Comparison of ENCODE assay signal across 8 mouse cellular contexts in the genomic region with DNA sequence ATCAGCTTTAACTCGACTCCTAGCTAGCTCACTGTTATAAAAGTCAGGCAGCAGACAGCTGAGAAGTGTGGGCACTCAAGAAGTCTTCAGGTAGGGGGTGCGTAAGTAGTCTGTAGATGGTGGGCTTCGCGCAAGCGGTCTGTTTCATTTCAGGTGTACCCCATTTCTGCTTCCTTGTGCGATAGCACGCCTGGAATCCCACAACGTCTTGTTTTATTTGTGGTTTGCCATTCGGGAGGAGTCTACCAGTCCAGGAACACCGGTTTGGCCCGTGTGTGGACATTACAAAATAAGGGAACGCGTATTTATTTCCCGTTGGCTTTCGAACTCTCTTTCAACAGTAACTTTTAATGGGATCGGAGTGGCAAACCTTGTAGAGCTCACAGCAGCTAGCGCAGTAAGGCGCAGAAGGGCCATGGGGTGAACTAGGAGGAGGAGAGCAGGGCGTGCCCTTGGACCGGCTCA. TPM values are rescaled to one million over a fixed set of nuclear protein-coding genes. Genes with fewer than 3 reads are reported as not detected.
DNase-seq lines count a peak whose midpoint lies in the region; ATAC-seq and TF ChIP-seq lines count a peak whose summit lies in the region.

No protein-coding gene starts in this region.

- DNase-seq in layer of hippocampus, postnatal 10 days (ENCODE audit: low spot score in 2 of 2): peak; percentile 20
- no peak for DNase-seq in layer of hippocampus, adult 2 months (ENCODE audit: low spot score in 2 of 2)
- peak; percentile 64 for DNase-seq in limb, embryonic 11.5 days (ENCODE audit: low spot score)
- no peak for DNase-seq in natural killer cell, adult 2 months (ENCODE audit: low spot score in 2 of 2)
- DNase-seq in T-cell, adult 2 months (ENCODE audit: low spot score): no peak

- H3K9ac ChIP-seq in embryonic facial prominence, embryonic 13.5 days: peak overlapping the region; percentile 69
- H3K9ac ChIP-seq in limb, embryonic 11.5 days (ENCODE audit: low read length): no peak overlapping the region
- H3K9ac ChIP-seq in neural tube, embryonic 12.5 days: peak overlapping the region; percentile 13; the same call in 1 of the 2 replicates

- no peak overlapping the region for H3K4me3 ChIP-seq in layer of hippocampus, adult 2 months
- peak overlapping the region; percentile 45 for H3K4me3 ChIP-seq in embryonic facial prominence, embryonic 13.5 days
- no peak overlapping the region for H3K4me3 ChIP-seq in limb, embryonic 11.5 days (ENCODE audit: low read depth, low read length)
- H3K4me3 ChIP-seq in neural tube, embryonic 12.5 days: no peak overlapping the region

- H3K36me3 ChIP-seq in embryonic facial prominence, embryonic 13.5 days: peaks cover 9% of the 10 kb centered on the region
- no peaks in the 10 kb centered on the region for H3K36me3 ChIP-seq in limb, embryonic 11.5 days (ENCODE audit: control insufficient read depth, insufficient read depth, low read length)
- H3K36me3 ChIP-seq in neural tube, embryonic 12.5 days: peaks cover 6% of the 10 kb centered on the region

- H3K4me1 ChIP-seq in embryonic facial prominence, embryonic 13.5 days: peaks cover 75% of the 10 kb centered on the region
- peaks cover 17% of the 10 kb centered on the region for H3K4me1 ChIP-seq in limb, embryonic 11.5 days (ENCODE audit: control insufficient read depth, insufficient read depth, low read length)
- peaks cover 57% of the 10 kb centered on the region for H3K4me1 ChIP-seq in neural tube, embryonic 12.5 days

- H3K27me3 ChIP-seq in embryonic facial prominence, embryonic 13.5 days: peaks cover 86% of the 10 kb centered on the region
- peaks cover 80% of the 10 kb centered on the region for H3K27me3 ChIP-seq in limb, embryonic 11.5 days (ENCODE audit: control insufficient read depth, insufficient read depth, low read length)
- H3K27me3 ChIP-seq in neural tube, embryonic 12.5 days (replicated peaks): peaks cover 48% of the 10 kb centered on the region

- H3K9me3 ChIP-seq in embryonic facial prominence, embryonic 13.5 days: no peaks in the 10 kb centered on the region
- no peaks in the 10 kb centered on the region for H3K9me3 ChIP-seq in limb, embryonic 11.5 days (ENCODE audit: control insufficient read depth, low read length)
- no peaks in the 10 kb centered on the region for H3K9me3 ChIP-seq in neural tube, embryonic 12.5 days

- H3K4me2 ChIP-seq in embryonic facial prominence, embryonic 13.5 days: peak overlapping the region; percentile 69
- H3K4me2 ChIP-seq in limb, embryonic 11.5 days (ENCODE audit: low read depth, severe bottlenecking): peak overlapping the region; percentile 16; the same call in 1 of the 2 replicates
- peak overlapping the region; percentile 62 for H3K4me2 ChIP-seq in neural tube, embryonic 12.5 days (replicated peaks)

- TF ChIP-seq CTCF in layer of hippocampus, adult 2 months (conservative IDR thresholded peaks at IDR 0.05): no peak

- H3K27ac ChIP-seq in layer of hippocampus, adult 2 months: no peak overlapping the region
- peak overlapping the region; percentile 49; the same call in 1 of the 2 replicates for H3K27ac ChIP-seq in embryonic facial prominence, embryonic 13.5 days
- H3K27ac ChIP-seq in limb, embryonic 11.5 days (replicated peaks; ENCODE audit: low read depth, low read length): no peak overlapping the region
- no peak overlapping the region for H3K27ac ChIP-seq in neural tube, embryonic 12.5 days

- 28% methylated on average over 20 of the region's 20 CpGs for WGBS in embryonic facial prominence, embryonic 13.5 days
- WGBS in limb, embryonic 11.5 days: 11% methylated on average over 20 of the region's 20 CpGs
- 12% methylated on average over 20 of the region's 20 CpGs for WGBS in neural tube, embryonic 12.5 days

- 0 out of 2 replicates have a peak, but pooled peaks have one; percentile 11 for ATAC-seq in embryonic facial prominence, embryonic 13.5 days (ENCODE audit: insufficient number of reproducible peaks, insufficient read depth, low FRiP score, low TSS enrichment, low read depth)
- no peak for ATAC-seq in limb, embryonic 11.5 days (ENCODE audit: insufficient number of reproducible peaks, low FRiP score, low TSS enrichment, low read depth)
- no peak for ATAC-seq in neural tube, embryonic 12.5 days (ENCODE audit: low FRiP score, low read depth)
- ATAC-seq in erythroid progenitor cell, adult 5-6 weeks (replicated peaks; ENCODE audit: low FRiP score, poor library complexity, severe bottlenecking): no peak

RNA-seq across cellular contexts. Expression of a gene that starts 7.4 kb away (rescaled TPM):
- under 1 TPM; 0.18 to 0.32 TPM for total RNA-seq in layer of hippocampus, postnatal 10 days (2021)
- total RNA-seq in layer of hippocampus, adult 2 months (2021): under 1 TPM in 1 of 2 experiments, not detected in 1; 0.18 TPM
- 21.2 and 27.2 TPM in 2 replicates for polyA plus RNA-seq in embryonic facial prominence, embryonic 13.5 days (2015; fragmentation: Nextera tagmentation; extraction: Ambion mirVana)
- polyA plus RNA-seq in limb, embryonic 11.5 days (2014; fragmentation: Nextera tagmentation; extraction: Ambion mirVana): 11.2 and 15.4 TPM in 2 replicates
- 18.7 and 21.0 TPM in 2 replicates for polyA plus RNA-seq in neural tube, embryonic 12.5 days (2016; fragmentation: Nextera tagmentation; extraction: Ambion mirVana)
- total RNA-seq in erythroid progenitor cell, adult 5-6 weeks (2015; ENCODE audit: low replicate concordance): not detected in 2 replicates
- total RNA-seq in erythroid progenitor cell, adult 5-6 weeks (2017; ENCODE audit: low replicate concordance): 0.13 TPM in 1 of 2 replicates, not detected in the other

Comparison
In these comparisons a context has a peak if more than half of its experiments do, and no peak if none do; other contexts are left out.
1. DNase-seq: peak in layer of hippocampus, postnatal 10 days (2 of 2) and limb, embryonic 11.5 days (single experiment); none in layer of hippocampus, adult 2 months (0 of 2), natural killer cell, adult 2 months (0 of 2) and T-cell, adult 2 months (single experiment).
2. H3K4me2 ChIP-seq: peak in every context shown above with its lines; median percentile 69 in embryonic facial prominence, embryonic 13.5 days; 62 in neural tube, embryonic 12.5 days; 16 in limb, embryonic 11.5 days.